Mouse (Mus musculus) ES-E14 (cell line): ENCODE results near the gene Cnot6.

Experiments
- CHD2 ChIP-seq: IDR thresholded peaks from 2 replicates; pipeline ENCODE4 v1.6.1; 2014; ENCODE audit warnings: mild to moderate bottlenecking, low read depth, low read length, inconsistent platforms
- MAFK ChIP-seq: IDR thresholded peaks from 2 replicates; pipeline ENCODE4 v1.6.1; 2014; ENCODE audit warnings: mild to moderate bottlenecking, low read depth, low read length, inconsistent platforms; ENCODE audit not compliant: insufficient read depth

GRCm38 (mm10) chr11:49719466-49720151 lies 7.1 kb upstream of the Cnot6 start:
- TF ChIP-seq MAFK, result no peak
- TF ChIP-seq CHD2, result no peak
